Mouse (Mus musculus): ENCODE data around the gene Gm49355. TPM values are rescaled to one million over a fixed set of nuclear protein-coding genes. Genes with fewer than 3 reads are reported as not detected.

The Gm49355 gene
- polyA plus RNA-seq, 1 experiment from 2014 or later = 0.23 TPM

DNA sequence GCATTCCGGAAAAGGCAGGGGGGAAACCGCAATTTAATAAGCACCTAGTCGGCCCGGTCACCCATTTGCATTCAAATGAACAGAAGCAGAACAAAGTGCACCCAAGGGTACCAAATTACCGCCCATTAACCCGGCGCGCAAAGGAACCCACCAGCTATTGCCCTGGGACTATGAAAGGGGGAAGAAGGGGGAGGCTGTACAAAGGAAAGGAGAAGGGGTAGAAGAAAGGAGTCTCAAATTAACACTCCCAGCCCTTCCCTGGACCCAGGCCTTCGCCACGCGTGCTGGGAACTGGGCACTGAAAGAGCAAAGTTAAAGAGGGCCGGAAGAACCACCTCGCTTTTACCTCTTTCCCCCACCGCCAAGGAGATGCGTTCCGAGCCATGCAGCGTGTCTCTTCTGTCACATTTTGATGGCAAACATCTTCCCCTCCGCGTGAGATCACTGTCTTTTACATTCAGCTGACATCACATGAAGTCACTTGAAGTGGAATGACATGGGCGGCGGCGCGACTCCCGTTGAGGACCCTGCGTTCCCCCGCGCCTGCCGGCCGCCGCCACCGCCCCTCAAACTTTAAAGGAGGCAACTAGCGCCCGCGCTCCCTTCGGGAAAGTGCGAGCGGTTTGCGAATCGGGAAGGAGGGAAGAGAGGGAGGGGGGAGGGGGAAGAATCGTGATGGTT lies 61.6 kb downstream of the Gm49355 start:
- peaks cover 25% of the 10 kb centered on the region; the same call in 1 of the 2 replicates for H3K4me1 ChIP-seq (replicated peaks; ENCODE audit: control insufficient read depth, insufficient read depth, low read length)
- ATAC-seq (replicated peaks; ENCODE audit: low FRiP score) = peak; percentile 40
- H3K4me2 ChIP-seq (ENCODE audit: low read depth, low read length, severe bottlenecking) = peak overlapping the region; percentile 60

DNA sequence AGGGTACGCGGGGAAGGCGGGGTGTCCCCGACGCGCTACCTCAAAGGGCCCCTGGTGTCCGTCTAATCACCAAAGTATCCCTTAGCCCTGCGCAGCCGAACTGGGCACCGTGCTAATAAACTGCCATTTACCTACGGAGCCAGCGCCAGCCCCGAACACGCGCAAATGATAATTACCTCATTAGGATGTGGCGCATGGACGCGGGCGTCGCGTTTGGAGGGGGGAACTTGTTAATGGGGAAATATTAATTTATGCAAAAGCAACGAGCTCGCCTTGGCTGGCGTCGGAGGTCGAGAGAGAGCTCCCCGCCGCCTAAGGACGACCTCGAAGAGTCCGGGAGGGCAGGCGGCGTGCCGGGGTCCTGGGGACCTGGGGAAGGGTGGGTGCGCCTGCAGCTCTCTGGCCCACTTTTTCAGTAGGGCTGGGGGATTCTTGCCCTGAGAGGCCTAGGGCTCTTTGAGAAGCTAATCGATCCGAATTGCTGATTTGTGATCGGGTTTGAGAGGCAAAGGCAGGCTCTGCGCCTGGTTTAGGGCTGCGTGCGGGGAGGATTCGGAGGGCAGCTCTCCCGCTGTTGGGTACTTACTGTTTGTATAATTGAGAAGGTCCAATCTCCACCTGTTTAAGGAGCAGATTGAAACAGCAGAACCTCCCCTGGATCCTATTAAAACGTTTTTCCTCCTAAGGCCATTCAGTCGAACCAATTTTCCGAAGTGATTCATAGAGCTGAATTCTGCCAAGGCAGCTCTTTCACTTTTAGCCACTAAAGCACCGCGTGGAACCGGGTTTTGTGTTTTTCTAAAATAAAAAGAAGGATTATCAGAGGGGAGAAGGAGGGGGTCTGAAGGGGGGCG lies 62.5 kb downstream of the Gm49355 start:
- Histone ChIP-seq H3K27me3 (ENCODE audit: control insufficient read depth, insufficient read depth, low read length) (peaks cover 55% of the 10 kb centered on the region), H3K9me3 (ENCODE audit: control insufficient read depth, low read length) (no peaks in the 10 kb centered on the region), H3K4me3 (ENCODE audit: low read depth, low read length) (peak overlapping the region; percentile 60), H3K4me2 (ENCODE audit: low read depth, low read length, severe bottlenecking) (peak overlapping the region; percentile 60), H3K27ac (ENCODE audit: low read depth, low read length) (peak overlapping the region; percentile 97), H3K4me1 (replicated peaks; ENCODE audit: control insufficient read depth, insufficient read depth, low read length) (peaks cover 25% of the 10 kb centered on the region; the same call in 1 of the 2 replicates), H3K9ac (ENCODE audit: low read length) (peak overlapping the region; percentile 91), H3K36me3 (ENCODE audit: control insufficient read depth, insufficient read depth, low read length) (no peaks in the 10 kb centered on the region)
- WGBS = under 1% methylated on average over 50 of the region's 50 CpGs
- ATAC-seq (replicated peaks; ENCODE audit: low FRiP score) (peak; percentile 38), DNase-seq (ENCODE audit: low spot score) (peak; percentile 87)

More for the DNA sequence above, 61.6 kb downstream of the Gm49355 start:
- Histone ChIP-seq H3K27ac (ENCODE audit: low read depth, low read length) (peak overlapping the region; percentile 97), H3K9ac (ENCODE audit: low read length) (peak overlapping the region; percentile 91), H3K9me3 (ENCODE audit: control insufficient read depth, low read length) (no peaks in the 10 kb centered on the region), H3K36me3 (ENCODE audit: control insufficient read depth, insufficient read depth, low read length) (no peaks in the 10 kb centered on the region), H3K27me3 (ENCODE audit: control insufficient read depth, insufficient read depth, low read length) (peaks cover 47% of the 10 kb centered on the region), H3K4me3 (ENCODE audit: low read depth, low read length) (peak overlapping the region; percentile 60)
- DNase-seq (ENCODE audit: low spot score) = peak; percentile 84
- under 1% methylated on average over 40 of the region's 40 CpGs for WGBS

DNA sequence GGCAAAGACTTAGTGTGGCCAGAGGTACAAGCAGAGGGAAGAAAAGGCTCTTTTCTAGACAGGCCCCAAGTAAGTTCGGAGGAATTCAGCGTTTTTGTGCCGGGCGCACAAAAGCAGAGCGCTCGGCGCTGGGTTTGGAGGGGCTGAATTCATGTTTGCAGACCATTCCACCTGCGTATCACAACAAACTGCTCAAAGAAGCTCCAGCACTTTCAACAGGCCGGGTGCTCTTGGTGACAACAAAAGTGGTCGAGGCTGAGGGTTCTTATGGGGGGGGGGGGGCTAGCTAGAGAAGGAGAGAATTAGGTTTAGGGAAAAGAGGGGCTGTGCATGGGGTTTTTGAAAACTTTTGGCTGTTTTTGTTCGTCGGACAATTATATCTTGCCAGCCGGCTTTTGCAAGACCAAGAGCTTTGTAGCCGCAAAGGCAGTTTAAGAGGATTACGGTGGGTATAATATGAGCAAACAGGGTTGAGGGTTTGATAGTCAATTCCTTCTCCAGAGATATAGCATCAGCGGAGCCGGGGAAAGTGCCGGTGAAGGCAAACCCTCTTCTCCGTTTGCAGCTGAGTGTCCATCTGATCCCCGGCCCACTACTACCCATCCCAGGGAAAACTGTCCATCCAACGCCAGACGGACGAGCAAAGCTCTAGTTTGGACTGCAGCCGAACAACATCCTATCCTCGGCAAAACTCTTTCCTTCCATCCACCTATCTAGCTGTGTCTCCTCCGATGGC lies 63.3 kb downstream of the Gm49355 start:
- H3K9me3 ChIP-seq (ENCODE audit: control insufficient read depth, low read length) = no peaks in the 10 kb centered on the region
- ATAC-seq (replicated peaks; ENCODE audit: low FRiP score) = peak; percentile 65
- H3K9ac ChIP-seq (ENCODE audit: low read length) = peak overlapping the region; percentile 91; the same call in 1 of the 2 replicates
- peaks cover 25% of the 10 kb centered on the region; the same call in 1 of the 2 replicates for H3K4me1 ChIP-seq (replicated peaks; ENCODE audit: control insufficient read depth, insufficient read depth, low read length)
- no peaks in the 10 kb centered on the region for H3K36me3 ChIP-seq (ENCODE audit: control insufficient read depth, insufficient read depth, low read length)
- peak; percentile 84 for DNase-seq (ENCODE audit: low spot score)
- peak overlapping the region; percentile 60 for H3K4me2 ChIP-seq (ENCODE audit: low read depth, low read length, severe bottlenecking)
- H3K27me3 ChIP-seq (ENCODE audit: control insufficient read depth, insufficient read depth, low read length) = peaks cover 57% of the 10 kb centered on the region
- peak overlapping the region; percentile 60 for H3K4me3 ChIP-seq (ENCODE audit: low read depth, low read length)
- under 1% methylated on average over 26 of the region's 26 CpGs for WGBS
- peak overlapping the region; percentile 97 for H3K27ac ChIP-seq (ENCODE audit: low read depth, low read length)

DNA sequence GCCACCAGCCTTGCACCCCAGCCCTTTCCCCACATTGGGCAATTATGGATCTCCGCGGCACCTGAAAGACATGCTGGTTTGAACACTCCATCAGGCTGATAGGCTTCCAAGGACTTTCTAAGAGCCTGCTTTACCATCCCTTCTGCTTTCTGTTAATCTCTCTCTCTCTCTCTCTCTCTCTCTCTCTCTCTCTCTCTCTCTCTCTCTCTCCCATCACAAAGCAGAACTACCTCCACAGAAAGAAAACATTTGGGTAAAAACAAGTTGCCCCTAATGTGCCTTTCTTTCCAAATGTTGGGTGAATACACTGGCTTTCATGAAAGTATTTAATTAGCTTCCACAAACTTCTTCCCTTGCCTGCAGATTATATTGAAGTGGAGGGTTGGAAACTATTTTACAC lies 64.3 kb downstream of the Gm49355 start, which contains the start of gene Fezf2:
Gene Fezf2 (minus strand): TSS at position 101 of the 400 bp plus-strand sequence.
- Histone ChIP-seq H3K36me3 (ENCODE audit: control insufficient read depth, insufficient read depth, low read length) (no peaks in the 10 kb centered on the region), H3K27me3 (ENCODE audit: control insufficient read depth, insufficient read depth, low read length) (peaks cover 61% of the 10 kb centered on the region), H3K4me3 (ENCODE audit: low read depth, low read length) (peak within 1 kb of the TSS; percentile 60), H3K27ac (ENCODE audit: low read depth, low read length) (peak within 1 kb of the TSS; percentile 97), H3K4me2 (ENCODE audit: low read depth, low read length, severe bottlenecking) (peak within 1 kb of the TSS; percentile 60), H3K9ac (ENCODE audit: low read length) (peak within 1 kb of the TSS; percentile 91; the same call in 1 of the 2 replicates), H3K4me1 (replicated peaks; ENCODE audit: control insufficient read depth, insufficient read depth, low read length) (peaks cover 23% of the 10 kb centered on the region; the same call in 1 of the 2 replicates), H3K9me3 (ENCODE audit: control insufficient read depth, low read length) (no peaks in the 10 kb centered on the region)
- DNase-seq (ENCODE audit: low spot score) = no peak
- ATAC-seq (replicated peaks; ENCODE audit: low FRiP score) = no peak
- 2% methylated on average over 2 of the region's 2 CpGs for WGBS

DNA sequence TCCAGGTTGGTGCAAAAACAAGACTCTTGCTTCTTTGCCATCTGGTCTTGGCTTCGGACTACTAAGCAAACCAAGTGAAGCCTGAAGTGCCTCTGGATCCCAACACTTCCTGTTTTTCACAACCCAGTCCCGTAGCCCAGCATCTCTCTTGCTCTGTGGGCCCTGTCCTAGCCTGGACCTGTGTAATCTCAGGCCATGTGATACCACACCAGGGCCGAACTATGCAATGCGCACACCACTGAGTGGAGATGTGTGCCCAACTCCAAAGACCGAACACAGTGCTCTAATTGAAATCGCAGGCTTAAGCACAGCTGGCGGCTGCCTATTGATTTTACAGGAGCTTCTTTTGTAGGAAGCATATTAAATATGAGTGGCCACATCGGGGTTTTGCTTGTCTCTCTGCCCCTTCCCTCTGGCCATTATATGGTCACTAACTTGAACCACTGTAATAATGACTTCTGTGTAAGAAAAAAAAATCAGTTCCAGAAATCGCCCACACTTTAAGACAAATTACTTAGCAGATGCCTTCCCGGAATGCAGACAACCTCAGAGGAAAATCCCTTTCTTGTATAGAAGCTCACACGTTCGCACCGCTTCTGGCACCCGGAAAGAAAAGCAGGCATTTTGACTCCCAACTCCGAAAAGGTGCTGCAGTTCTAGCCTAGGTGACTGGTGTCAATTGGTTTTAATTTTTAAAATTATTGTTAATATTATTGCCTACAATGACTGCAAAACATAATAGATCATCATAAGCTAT lies 65.7 kb downstream of the Gm49355 start:
- WGBS = 4% methylated on average over 15 of the region's 15 CpGs
- no peak for DNase-seq (ENCODE audit: low spot score)

DNA sequence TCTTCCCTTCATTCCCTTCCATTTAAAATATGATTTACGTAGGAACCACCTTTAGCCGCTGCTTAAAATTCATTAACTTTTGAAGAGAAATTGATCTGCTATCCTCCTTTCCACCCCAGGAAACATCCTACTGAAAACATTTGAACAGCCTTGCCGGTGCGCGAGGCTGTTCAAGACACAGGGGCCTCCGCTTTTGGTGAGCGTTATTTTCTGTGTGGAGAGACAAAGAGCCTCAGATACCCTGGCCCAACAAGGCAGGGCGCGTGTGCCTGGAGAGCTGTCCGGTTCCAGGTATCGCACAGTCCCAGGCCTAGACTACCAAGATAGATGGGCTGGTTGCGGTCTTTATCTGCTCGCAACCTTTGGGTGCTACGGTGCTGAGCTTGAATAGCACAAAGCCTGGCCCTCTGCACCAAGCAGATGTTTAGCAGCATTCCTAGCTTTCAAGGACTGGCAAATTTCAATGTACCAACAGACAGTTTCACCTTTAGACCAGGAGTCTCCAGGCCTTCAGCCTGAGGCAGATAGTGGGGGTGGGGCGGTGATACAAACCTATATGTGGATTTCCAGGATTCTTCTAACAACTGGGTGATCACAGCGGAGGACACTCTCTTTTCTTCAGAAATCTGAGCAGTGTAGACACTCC lies 66.6 kb downstream of the Gm49355 start:
- ATAC-seq (replicated peaks; ENCODE audit: low FRiP score) = no peak
- Histone ChIP-seq H3K9ac (ENCODE audit: low read length) (no peak overlapping the region), H3K27ac (ENCODE audit: low read depth, low read length) (no peak overlapping the region), H3K4me1 (replicated peaks; ENCODE audit: control insufficient read depth, insufficient read depth, low read length) (peaks cover 16% of the 10 kb centered on the region; the same call in 1 of the 2 replicates), H3K9me3 (ENCODE audit: control insufficient read depth, low read length) (no peaks in the 10 kb centered on the region), H3K4me3 (ENCODE audit: low read depth, low read length) (no peak overlapping the region), H3K4me2 (ENCODE audit: low read depth, low read length, severe bottlenecking) (no peak overlapping the region), H3K27me3 (ENCODE audit: control insufficient read depth, insufficient read depth, low read length) (peaks cover 52% of the 10 kb centered on the region), H3K36me3 (ENCODE audit: control insufficient read depth, insufficient read depth, low read length) (no peaks in the 10 kb centered on the region)
- DNase-seq (ENCODE audit: low spot score) = peak; percentile 53
- 8% methylated on average over 16 of the region's 16 CpGs for WGBS

More for the DNA sequence above, 65.7 kb downstream of the Gm49355 start:
- Histone ChIP-seq H3K4me2 (ENCODE audit: low read depth, low read length, severe bottlenecking) (no peak overlapping the region), H3K36me3 (ENCODE audit: control insufficient read depth, insufficient read depth, low read length) (no peaks in the 10 kb centered on the region), H3K27ac (ENCODE audit: low read depth, low read length) (no peak overlapping the region), H3K4me1 (replicated peaks; ENCODE audit: control insufficient read depth, insufficient read depth, low read length) (peaks cover 21% of the 10 kb centered on the region; the same call in 1 of the 2 replicates), H3K9me3 (ENCODE audit: control insufficient read depth, low read length) (no peaks in the 10 kb centered on the region), H3K9ac (ENCODE audit: low read length) (no peak overlapping the region), H3K27me3 (ENCODE audit: control insufficient read depth, insufficient read depth, low read length) (peaks cover 56% of the 10 kb centered on the region), H3K4me3 (ENCODE audit: low read depth, low read length) (no peak overlapping the region)
- no peak for ATAC-seq (replicated peaks; ENCODE audit: low FRiP score)

Measured in forebrain, embryonic 11.5 days (tissue).